Mouse (Mus musculus) retina, embryonic 14.5 days (tissue): ENCODE measurements around the gene Bmp6.
A peak's percentile ranks its signal among the peaks of the same experiment; 100 is the strongest.

Source experiments
- DNase-seq: peaks from one replicate; pipeline ENCODE4 v3.0.0-alpha.2; 2015; ENCODE audit warnings: low spot score

Gene Bmp6

DNA sequence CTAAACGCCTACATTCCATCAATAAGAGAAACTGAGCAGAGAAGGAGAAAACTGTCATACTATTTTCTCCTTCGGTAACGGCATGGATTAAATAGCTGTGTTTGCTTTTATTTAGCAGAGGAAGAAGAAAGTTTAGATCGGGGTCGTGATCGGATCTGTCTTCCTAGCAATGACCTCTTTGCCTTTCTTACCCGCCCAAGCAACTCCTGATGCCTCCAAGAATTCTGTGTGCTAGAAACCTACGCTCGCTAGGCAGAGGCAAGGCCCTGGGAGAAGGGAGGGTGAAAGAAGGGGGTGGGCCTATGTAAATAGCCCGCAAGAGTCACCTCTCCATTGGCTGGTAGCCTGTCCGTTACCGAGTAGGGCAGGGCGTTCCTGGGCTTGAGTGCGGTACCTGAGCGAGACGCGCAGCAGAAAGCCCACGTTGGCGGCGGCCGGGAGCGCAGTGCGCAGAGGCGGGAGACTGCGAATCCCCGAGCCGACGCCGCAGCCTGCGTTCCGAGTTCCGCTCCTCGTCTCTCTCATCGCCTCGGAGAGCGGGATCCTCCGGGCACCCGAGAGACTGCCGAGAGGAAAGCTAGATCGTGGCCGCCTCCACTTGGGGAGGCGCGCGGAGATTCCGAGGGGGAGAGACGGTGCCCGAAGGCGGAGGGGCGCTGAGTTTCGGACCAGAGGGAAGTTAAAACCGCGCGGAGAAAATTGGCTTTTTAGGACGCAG lies at the start of gene Bmp6:
Gene Bmp6, plus strand, starts transcription at position 395 of the 718 bp plus-strand sequence.
- peak; percentile 79 for DNase-seq

DNA sequence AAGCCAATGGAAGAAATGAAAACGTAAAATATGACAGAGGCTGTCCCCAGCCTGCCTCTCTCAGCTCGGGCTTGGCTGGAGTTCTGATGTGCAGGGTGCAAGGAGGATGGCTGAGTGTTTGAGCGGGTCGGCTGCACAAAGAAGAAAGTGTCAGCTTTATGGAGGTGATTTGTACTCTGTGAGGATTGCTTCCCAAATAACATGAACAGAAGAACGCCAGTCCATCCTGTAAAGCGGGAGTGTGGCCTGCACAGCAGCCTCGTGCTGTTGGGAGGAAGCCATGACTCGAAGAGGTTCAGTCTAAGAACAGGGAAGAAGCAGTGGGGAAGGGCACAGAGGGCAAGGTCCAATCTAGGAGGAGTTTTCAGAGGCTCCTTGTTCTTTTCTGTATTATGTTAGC lies 48.7 kb upstream of the Bmp6 start:
- no peak for DNase-seq

DNA sequence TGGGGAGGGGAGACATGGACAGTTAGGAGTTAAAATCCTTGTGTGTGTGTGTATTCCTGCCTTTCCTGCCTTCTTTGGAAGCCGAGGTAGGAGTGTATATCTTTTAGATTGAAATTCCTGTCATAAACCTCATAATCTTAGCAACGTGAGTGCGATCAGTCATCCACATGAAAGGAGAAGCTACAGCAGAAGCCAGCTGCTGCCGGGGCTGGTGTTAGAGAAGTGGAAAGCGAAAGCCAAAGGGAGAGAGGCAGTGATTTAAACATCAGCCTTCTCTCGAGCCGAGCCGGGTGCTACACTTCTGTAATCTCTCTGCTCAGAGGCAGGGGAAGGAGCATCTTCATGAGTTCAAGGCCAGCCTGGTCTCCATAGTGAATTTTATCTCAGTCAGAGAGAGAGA lies 48.3 kb upstream of the Bmp6 start:
- no peak for DNase-seq

DNA sequence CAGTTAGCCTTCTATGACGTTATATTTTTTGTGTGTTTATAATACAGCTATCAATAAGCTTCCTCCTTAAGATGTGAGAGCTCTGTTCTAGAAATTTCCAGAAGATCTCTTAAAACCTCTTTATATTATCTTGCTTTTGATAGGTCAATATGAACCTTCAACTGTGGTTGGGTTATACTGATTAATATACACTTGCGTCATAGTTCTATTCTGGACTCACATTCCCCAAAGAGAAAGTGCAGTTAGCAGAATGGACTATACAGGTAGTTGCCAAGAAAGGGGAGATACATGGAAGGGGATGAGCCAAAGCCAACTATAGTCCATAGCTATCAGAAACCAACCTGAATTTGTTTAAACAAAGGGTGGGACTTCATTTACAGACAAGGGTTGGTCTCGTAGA lies 33.8 kb upstream of the Bmp6 start:
- DNase-seq: no peak

DNA sequence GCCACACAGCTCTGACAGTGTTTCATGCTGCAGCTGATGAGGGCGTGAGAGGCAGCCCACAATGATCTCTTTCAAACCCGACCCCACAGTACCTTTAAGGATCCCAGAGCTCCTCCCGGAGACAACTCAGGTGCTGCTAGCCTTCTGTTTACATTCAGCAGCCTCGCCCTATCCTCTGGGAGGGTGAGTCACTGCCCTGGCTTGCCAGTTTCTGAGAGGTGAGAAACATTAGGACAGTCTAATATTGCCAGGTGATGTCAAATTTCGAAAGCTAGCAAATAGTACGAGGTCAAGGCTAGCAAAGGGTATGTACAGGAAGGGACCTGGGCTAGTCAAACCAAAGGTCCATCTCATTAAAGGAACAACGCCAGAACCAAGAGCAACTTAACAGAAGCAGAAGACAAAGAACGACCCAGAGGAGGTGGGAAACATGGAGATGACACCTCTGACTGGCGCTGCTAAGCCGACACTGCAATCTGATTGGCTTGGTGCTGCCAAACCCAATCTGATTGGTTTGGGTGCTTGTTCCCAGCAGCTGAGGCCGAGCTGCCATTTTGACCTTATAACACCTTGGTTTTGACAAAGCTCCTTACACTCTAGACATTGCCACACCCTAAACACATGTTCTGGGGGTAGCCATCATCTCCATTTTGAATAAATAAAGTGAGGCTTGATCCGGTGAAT lies 32.4 kb upstream of the Bmp6 start:
- DNase-seq: no peak

DNA sequence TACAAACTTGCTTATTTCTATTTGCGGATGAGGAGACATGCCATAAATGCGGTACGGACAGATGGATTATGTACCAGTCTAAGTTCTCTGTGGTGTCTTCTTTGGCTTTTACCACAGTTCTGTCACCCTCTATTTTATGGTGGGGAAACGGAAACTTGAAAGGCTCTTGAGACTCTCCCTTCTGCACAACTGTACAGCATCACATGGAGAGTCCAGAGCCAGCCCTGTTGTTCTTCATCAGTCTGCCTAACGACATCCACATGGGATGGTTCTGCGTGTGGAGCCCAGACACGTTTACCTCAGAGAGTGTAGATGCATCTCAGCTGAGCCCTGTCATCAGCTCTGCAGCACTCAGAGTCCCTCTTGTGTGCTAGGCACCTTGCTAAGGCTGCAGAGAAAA lies 30.3 kb upstream of the Bmp6 start:
- no peak for DNase-seq

- no peak for DNase-seq
Observed at GRCm38 (mm10) chr13:38318418-38318817, 26.5 kb upstream of the Bmp6 start.

- no peak for DNase-seq
Observed at GRCm38 (mm10) chr13:38320354-38320753, 24.6 kb upstream of the Bmp6 start.

DNA sequence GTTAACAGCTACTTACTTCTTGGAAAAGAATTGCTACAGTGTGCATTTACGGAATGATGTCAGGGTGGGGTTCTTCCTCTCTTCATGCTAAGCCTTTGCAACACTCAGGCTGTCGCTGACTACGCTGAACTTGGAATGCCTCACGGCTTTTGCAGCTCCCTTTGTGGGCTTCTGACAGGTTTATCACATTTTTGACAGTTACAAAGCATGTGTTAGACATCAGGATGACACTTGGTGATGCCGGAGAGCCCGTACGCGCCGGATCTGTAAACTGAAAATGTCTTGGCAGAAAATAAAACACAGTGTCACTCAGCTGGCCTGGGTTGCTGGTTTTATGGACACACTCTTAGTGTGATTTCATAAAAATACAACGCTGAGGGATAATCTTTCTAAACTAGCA lies 20.5 kb upstream of the Bmp6 start:
- DNase-seq: no peak

GRCm38 (mm10) chr13:38327377-38327776 lies 17.5 kb upstream of the Bmp6 start:
- DNase-seq: no peak

DNA sequence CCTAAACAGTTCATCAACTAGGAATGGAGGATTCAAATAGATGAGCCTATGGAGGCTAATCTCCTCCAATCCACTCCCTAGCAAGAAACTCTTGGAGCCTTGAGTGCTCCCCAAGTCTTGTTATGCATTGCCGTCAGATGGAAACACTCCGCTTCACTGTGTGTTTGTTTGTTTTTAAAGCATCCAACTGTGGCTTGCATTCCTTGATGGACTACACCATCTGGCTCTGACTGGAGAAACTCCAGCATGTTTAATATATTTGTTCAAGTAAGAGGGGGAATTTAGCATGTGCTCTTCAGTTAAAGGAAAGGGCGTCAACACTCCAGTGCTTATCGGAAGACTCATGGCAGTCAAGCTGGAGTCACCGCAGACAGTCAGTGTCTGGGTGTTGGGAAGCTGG lies 11.4 kb upstream of the Bmp6 start:
- no peak for DNase-seq

DNA sequence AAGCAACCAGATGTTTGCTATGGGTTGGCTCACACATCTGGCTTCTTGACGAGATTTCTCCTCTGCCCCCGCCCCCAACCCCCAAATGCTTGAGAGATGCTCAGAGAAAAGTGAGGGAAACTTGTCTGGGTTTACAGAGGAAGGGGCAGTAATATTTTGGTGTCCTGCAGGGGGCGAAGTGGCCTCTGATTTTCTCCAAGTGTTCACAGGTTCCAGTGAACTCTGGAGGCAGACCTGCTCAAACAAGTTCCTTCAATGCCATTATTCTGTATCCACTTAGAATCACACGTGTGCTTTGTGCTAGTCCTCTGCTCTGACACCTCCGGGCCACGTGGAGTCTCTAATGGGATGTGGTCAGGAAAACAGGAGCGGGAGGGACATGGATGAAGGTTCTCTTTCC lies 2.3 kb upstream of the Bmp6 start:
- peak; percentile 83 for DNase-seq

GRCm38 (mm10) chr13:38343202-38343601 lies 1.7 kb upstream of the Bmp6 start:
- peak; percentile 12 for DNase-seq

DNA sequence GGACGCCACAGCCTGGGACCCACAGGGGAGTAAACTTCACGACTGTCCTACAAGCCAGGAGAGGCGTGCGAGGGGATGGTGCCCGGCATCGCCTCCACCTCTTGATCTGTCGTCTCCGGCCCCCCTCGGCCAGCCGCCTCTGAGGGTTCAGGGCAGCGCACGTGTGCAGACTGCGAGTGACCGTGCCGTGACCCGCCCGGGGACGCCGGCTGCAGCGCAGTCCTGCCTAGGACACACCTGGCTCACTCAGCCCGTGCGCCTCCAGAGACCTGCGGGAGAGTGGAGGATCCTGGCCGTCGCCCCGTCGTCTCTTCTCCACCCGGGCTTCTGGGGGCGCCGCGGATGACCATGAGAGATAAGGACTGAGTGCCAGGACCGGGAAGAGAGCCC lies 519 bp downstream of the Bmp6 start:
- DNase-seq: peak; percentile 29

DNA sequence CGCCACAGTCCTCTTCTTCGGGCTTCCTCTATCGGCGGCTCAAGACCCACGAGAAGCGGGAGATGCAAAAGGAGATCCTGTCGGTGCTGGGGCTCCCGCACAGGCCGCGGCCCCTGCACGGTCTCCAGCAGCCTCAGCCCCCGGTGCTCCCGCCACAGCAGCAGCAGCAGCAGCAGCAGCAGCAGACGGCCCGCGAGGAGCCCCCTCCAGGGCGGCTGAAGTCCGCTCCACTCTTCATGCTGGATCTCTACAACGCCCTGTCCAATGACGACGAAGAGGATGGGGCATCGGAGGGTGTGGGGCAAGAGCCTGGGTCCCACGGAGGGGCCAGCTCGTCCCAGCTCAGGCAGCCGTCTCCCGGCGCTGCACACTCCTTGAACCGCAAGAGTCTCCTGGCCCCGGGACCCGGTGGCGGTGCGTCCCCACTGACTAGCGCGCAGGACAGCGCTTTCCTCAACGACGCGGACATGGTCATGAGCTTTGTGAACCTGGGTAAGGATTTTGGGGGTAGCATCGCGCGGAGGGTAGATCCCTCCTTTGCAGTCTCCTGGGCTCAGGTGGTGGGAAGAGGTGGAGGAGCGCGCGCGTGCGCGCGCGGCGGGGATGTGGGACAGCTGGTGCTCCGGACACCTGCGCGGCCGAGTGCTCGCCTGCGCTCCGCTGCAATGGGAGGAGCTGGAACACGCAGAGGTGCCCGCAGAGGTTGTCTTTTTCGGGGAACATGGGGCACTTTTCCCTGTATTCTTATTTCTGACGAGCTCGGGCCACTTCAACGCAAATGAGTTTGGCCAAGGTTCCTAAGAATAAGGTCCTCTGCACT lies 1.4 kb downstream of the Bmp6 start:
- DNase-seq: peak; percentile 22

GRCm38 (mm10) chr13:38347021-38347774 lies 2.3 kb downstream of the Bmp6 start:
- DNase-seq: peak; percentile 9

GRCm38 (mm10) chr13:38347775-38348135 lies 2.8 kb downstream of the Bmp6 start:
- DNase-seq: no peak

DNA sequence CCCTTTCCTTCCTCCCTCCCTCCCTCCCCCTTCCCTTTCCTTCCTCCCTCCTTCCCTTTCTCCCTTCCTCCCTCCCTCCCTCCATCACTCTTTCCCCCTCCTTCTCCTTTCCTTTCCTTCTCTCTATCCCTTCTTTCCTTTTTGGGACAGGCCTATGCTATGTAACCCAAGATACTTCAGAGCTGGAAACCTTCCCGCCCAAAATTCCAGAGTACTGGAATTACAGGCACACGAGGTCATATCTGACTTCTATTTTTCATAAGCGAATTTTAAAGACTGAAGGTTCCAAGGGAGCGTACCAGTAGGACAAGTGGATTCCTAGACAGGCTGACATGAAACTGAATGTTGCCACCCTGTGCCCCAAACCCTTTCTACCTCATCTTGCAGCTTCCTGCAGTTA lies 4.1 kb downstream of the Bmp6 start:
- DNase-seq: no peak

GRCm38 (mm10) chr13:38349818-38350217 lies 4.9 kb downstream of the Bmp6 start:
- no peak for DNase-seq

GRCm38 (mm10) chr13:38351996-38352395 lies 7.1 kb downstream of the Bmp6 start:
- DNase-seq: no peak

GRCm38 (mm10) chr13:38352986-38353385 lies 8.1 kb downstream of the Bmp6 start:
- DNase-seq: no peak
